Mouse (Mus musculus) skeletal muscle tissue, adult 2 months (tissue): ENCODE results near the gene Fga.

Experiments
- DNase-seq: peaks from one replicate; pipeline ENCODE4 v3.0.0-alpha.2; 2012; ENCODE audit warnings: low read depth, low spot score

The Fga gene

GRCm38 (mm10) chr3:83027546-83028251 is 1.8 kb downstream of the Fga start:
- no peak for DNase-seq

GRCm38 (mm10) chr3:83030331-83030730 is 4.5 kb downstream of the Fga start:
- DNase-seq = no peak

- no peak for DNase-seq
These were observed 7.0 kb downstream of the Fga start for GRCm38 (mm10) chr3:83032746-83033308.

GRCm38 (mm10) chr3:83033801-83034200 is 7.9 kb downstream of the Fga start:
- DNase-seq = no peak

- no peak for DNase-seq
These were observed 13.0 kb downstream of the Fga start for GRCm38 (mm10) chr3:83038865-83039264.

- DNase-seq = no peak
These were observed 13.8 kb downstream of the Fga start for GRCm38 (mm10) chr3:83039666-83040065.

GRCm38 (mm10) chr3:83042451-83042850 is 16.6 kb downstream of the Fga start:
- no peak for DNase-seq

GRCm38 (mm10) chr3:83046649-83047048 is 20.8 kb downstream of the Fga start:
- no peak for DNase-seq

- DNase-seq = no peak
These were observed 23.8 kb downstream of the Fga start, which contains the start of gene Fgb for GRCm38 (mm10) chr3:83049680-83050079. Gene Fgb, minus strand, starts transcription at chr3:83049863.

GRCm38 (mm10) chr3:83050661-83051060 is 24.8 kb downstream of the Fga start:
- DNase-seq = no peak

- DNase-seq = no peak
These were observed 26.2 kb downstream of the Fga start for GRCm38 (mm10) chr3:83052102-83052501.

- no peak for DNase-seq
These were observed 27.2 kb downstream of the Fga start for GRCm38 (mm10) chr3:83053126-83053525.

GRCm38 (mm10) chr3:83053758-83054157 is 27.9 kb downstream of the Fga start:
- no peak for DNase-seq

GRCm38 (mm10) chr3:83054759-83055158 is 28.9 kb downstream of the Fga start:
- no peak for DNase-seq

GRCm38 (mm10) chr3:83055281-83056038 is 29.6 kb downstream of the Fga start, which contains the start of gene Plrg1:
Gene Plrg1, plus strand, starts transcription at chr3:83055522.
- peak; percentile 96 for DNase-seq

GRCm38 (mm10) chr3:83057046-83057445 is 31.2 kb downstream of the Fga start:
- no peak for DNase-seq

- DNase-seq = no peak
These were observed 42.0 kb downstream of the Fga start for GRCm38 (mm10) chr3:83067920-83068319.

GRCm38 (mm10) chr3:83068869-83069268 is 43.0 kb downstream of the Fga start:
- no peak for DNase-seq

GRCm38 (mm10) chr3:83070231-83070630 is 44.4 kb downstream of the Fga start:
- DNase-seq = no peak

GRCm38 (mm10) chr3:83076563-83076962 is 50.7 kb downstream of the Fga start:
- DNase-seq = no peak

GRCm38 (mm10) chr3:83080567-83081055 is 54.7 kb downstream of the Fga start:
- peak; percentile 51 for DNase-seq
